Mouse (Mus musculus) C2C12 (cell line): ENCODE measurements around the gene Dtx1.

Source experiments
- CEBPB ChIP-seq: IDR thresholded peaks from one replicate; pipeline ENCODE4 v1.6.1; 2011; ENCODE audit warnings: low read depth, mild to moderate bottlenecking, control low read depth, moderate library complexity
- CTCF ChIP-seq: IDR thresholded peaks from one replicate; pipeline ENCODE4 v1.5.1; 2011; ENCODE audit not compliant: control insufficient read depth, insufficient read depth, insufficient read length
- MAX ChIP-seq: IDR thresholded peaks from one replicate; pipeline ENCODE4 v1.6.1; 2011; ENCODE audit warnings: mild to moderate bottlenecking, control low read depth
- MYOG ChIP-seq: IDR thresholded peaks from one replicate; pipeline ENCODE4 v1.6.1; 2011; ENCODE audit not compliant: control insufficient read depth, insufficient read length; ENCODE audit errors: extremely low read depth
- USF1 ChIP-seq: IDR thresholded peaks from one replicate; pipeline ENCODE4 v1.6.1; 2011; ENCODE audit warnings: low read depth, mild to moderate bottlenecking, control low read depth, moderate library complexity

- TF ChIP-seq MAX, result no peak
- no peak for TF ChIP-seq MYOG
- TF ChIP-seq CTCF, result no peak
- no peak for TF ChIP-seq USF1
- TF ChIP-seq CEBPB, result no peak
These were observed 50.9 kb downstream of the Dtx1 start for GRCm38 (mm10) chr5:120660816-120661215.
